Comparison of ENCODE assay signal across 30 mouse cellular contexts in genomic region chr12:34569052-34569451, GRCm38 (mm10).
DNase-seq lines count a peak whose midpoint lies in the region; ATAC-seq and TF ChIP-seq lines count a peak whose summit lies in the region.
"Had no signal": no experiment of that assay in that cellular context is flagged by ENCODE, and none has a peak within 500 bp of the region (broad histone marks: within the 10 kb centered on the region; RNA-seq: fewer than 3 reads in every experiment).

No protein-coding gene starts in this region.

- H3K4me3 ChIP-seq in forebrain, embryonic 13.5 days = no peak overlapping the region
- H3K4me3 ChIP-seq in forebrain, embryonic 11.5 days (ENCODE audit: low read depth, low read length) = no peak overlapping the region
- no peak overlapping the region for H3K4me3 ChIP-seq in hindbrain, embryonic 15.5 days
- no peak overlapping the region for H3K4me3 ChIP-seq in hindbrain, embryonic 10.5 days
- H3K4me3 ChIP-seq in midbrain, embryonic 15.5 days = no peak overlapping the region
- H3K4me3 ChIP-seq in embryonic facial prominence, embryonic 10.5 days = no peak overlapping the region
- H3K4me3 ChIP-seq: embryonic facial prominence, embryonic 13.5 days; heart, embryonic 10.5 days; heart, embryonic 15.5 days; neural tube, embryonic 12.5 days; stomach, embryonic 15.5 days had no signal

- no peaks in the 10 kb centered on the region for H3K9me3 ChIP-seq in forebrain, embryonic 13.5 days (replicated peaks)
- H3K9me3 ChIP-seq in forebrain, embryonic 11.5 days (ENCODE audit: control insufficient read depth, low read length) = no peaks in the 10 kb centered on the region
- no peaks in the 10 kb centered on the region for H3K9me3 ChIP-seq in hindbrain, embryonic 15.5 days
- H3K9me3 ChIP-seq in hindbrain, embryonic 10.5 days = no peaks in the 10 kb centered on the region
- no peaks in the 10 kb centered on the region for H3K9me3 ChIP-seq in midbrain, embryonic 15.5 days
- no peaks in the 10 kb centered on the region for H3K9me3 ChIP-seq in embryonic facial prominence, embryonic 10.5 days
- H3K9me3 ChIP-seq: embryonic facial prominence, embryonic 13.5 days; heart, embryonic 10.5 days; heart, embryonic 15.5 days; neural tube, embryonic 12.5 days; stomach, embryonic 15.5 days had no signal

- H3K36me3 ChIP-seq in forebrain, embryonic 13.5 days (ENCODE audit: poor library complexity, severe bottlenecking) = no peaks in the 10 kb centered on the region
- no peaks in the 10 kb centered on the region for H3K36me3 ChIP-seq in forebrain, embryonic 11.5 days (ENCODE audit: control insufficient read depth, insufficient read depth, low read length)
- H3K36me3 ChIP-seq in hindbrain, embryonic 15.5 days = no peaks in the 10 kb centered on the region
- H3K36me3 ChIP-seq in hindbrain, embryonic 10.5 days = no peaks in the 10 kb centered on the region
- no peaks in the 10 kb centered on the region for H3K36me3 ChIP-seq in midbrain, embryonic 15.5 days (replicated peaks)
- no peaks in the 10 kb centered on the region for H3K36me3 ChIP-seq in embryonic facial prominence, embryonic 10.5 days (replicated peaks)
- H3K36me3 ChIP-seq: embryonic facial prominence, embryonic 13.5 days; heart, embryonic 10.5 days; heart, embryonic 15.5 days; neural tube, embryonic 12.5 days; stomach, embryonic 15.5 days had no signal

- ATAC-seq in forebrain, embryonic 13.5 days = peak; percentile 88
- no peak for ATAC-seq in forebrain, embryonic 11.5 days (replicated peaks; ENCODE audit: low FRiP score)
- peak; percentile 71; the same call in 1 of the 2 replicates for ATAC-seq in hindbrain, embryonic 15.5 days (ENCODE audit: low FRiP score, low read depth)
- ATAC-seq in midbrain, embryonic 15.5 days (replicated peaks) = peak; percentile 82
- ATAC-seq: activated CD4-positive, CD25-positive, alpha-beta regulatory T cell, adult 4 months; intestine, postnatal 0 days had no signal

- WGBS in forebrain, embryonic 13.5 days = 59% methylated on average over 3 of the region's 3 CpGs
- 74% methylated on average over 3 of the region's 3 CpGs for WGBS in forebrain, embryonic 11.5 days
- WGBS in hindbrain, embryonic 15.5 days = 51% methylated on average over 3 of the region's 3 CpGs
- WGBS in hindbrain, embryonic 10.5 days = 80% methylated on average over 3 of the region's 3 CpGs
- WGBS in midbrain, embryonic 15.5 days = 45% methylated on average over 3 of the region's 3 CpGs
- 88% methylated on average over 3 of the region's 3 CpGs for WGBS in embryonic facial prominence, embryonic 10.5 days

- TF ChIP-seq CTCF in brain, embryonic 14.5 days (IDR thresholded peaks at IDR 0.05; ENCODE audit: borderline replicate concordance, extremely low read depth, insufficient read depth, insufficient read length) = no peak

- H3K4me2 ChIP-seq in forebrain, embryonic 13.5 days = no peak overlapping the region
- no peak overlapping the region for H3K4me2 ChIP-seq in forebrain, embryonic 11.5 days (ENCODE audit: low read depth, low read length, severe bottlenecking)
- H3K4me2 ChIP-seq in hindbrain, embryonic 15.5 days = no peak overlapping the region
- H3K4me2 ChIP-seq in midbrain, embryonic 15.5 days = no peak overlapping the region
- H3K4me2 ChIP-seq: embryonic facial prominence, embryonic 13.5 days; heart, embryonic 15.5 days; neural tube, embryonic 12.5 days; stomach, embryonic 15.5 days had no signal

- no peaks in the 10 kb centered on the region for H3K27me3 ChIP-seq in forebrain, embryonic 13.5 days
- no peaks in the 10 kb centered on the region for H3K27me3 ChIP-seq in forebrain, embryonic 11.5 days (ENCODE audit: control insufficient read depth, insufficient read depth, low read length)
- no peaks in the 10 kb centered on the region for H3K27me3 ChIP-seq in hindbrain, embryonic 15.5 days
- no peaks in the 10 kb centered on the region for H3K27me3 ChIP-seq in hindbrain, embryonic 10.5 days (ENCODE audit: insufficient read depth, poor library complexity, severe bottlenecking)
- no peaks in the 10 kb centered on the region for H3K27me3 ChIP-seq in midbrain, embryonic 15.5 days (replicated peaks)
- H3K27me3 ChIP-seq in embryonic facial prominence, embryonic 10.5 days (replicated peaks; ENCODE audit: low read depth, poor library complexity, severe bottlenecking) = no peaks in the 10 kb centered on the region
- H3K27me3 ChIP-seq: CH12.LX; embryonic facial prominence, embryonic 13.5 days; heart, embryonic 15.5 days; neural tube, embryonic 12.5 days; stomach, embryonic 15.5 days had no signal

- no peak overlapping the region for H3K27ac ChIP-seq in forebrain, embryonic 13.5 days
- H3K27ac ChIP-seq in forebrain, embryonic 11.5 days (ENCODE audit: low read depth, low read length) = no peak overlapping the region
- H3K27ac ChIP-seq in hindbrain, embryonic 15.5 days (replicated peaks) = no peak overlapping the region
- no peak overlapping the region for H3K27ac ChIP-seq in hindbrain, embryonic 10.5 days
- no peak overlapping the region for H3K27ac ChIP-seq in midbrain, embryonic 15.5 days
- no peak overlapping the region for H3K27ac ChIP-seq in embryonic facial prominence, embryonic 10.5 days (replicated peaks)
- H3K27ac ChIP-seq: embryonic facial prominence, embryonic 13.5 days; heart, embryonic 10.5 days; heart, embryonic 15.5 days; liver, embryonic 14.5 days; macrophage; neural tube, embryonic 12.5 days; stomach, embryonic 15.5 days had no signal

- no peak for DNase-seq in forebrain, embryonic 11.5 days (ENCODE audit: low spot score)
- DNase-seq in hindbrain, embryonic 10.5 days (ENCODE audit: low spot score) = no peak
- peak; percentile 72 for DNase-seq in brain, embryonic 14.5 days (ENCODE audit: low read depth)
- DNase-seq in cerebellum, adult 9-10 months = no peak
- no peak for DNase-seq in embryonic facial prominence, embryonic 10.5 days (ENCODE audit: low spot score)
- DNase-seq: adrenal gland, adult 2 months; adrenal gland, postnatal 36 days; cerebellum, adult 9-11 months; embryo, embryonic 11 days; gastrocnemius, postnatal 14 days; heart, adult 11 months; kidney, adult 9 months; kidney, postnatal 10 days; liver; lung, adult 2 months; lung, postnatal 10 days; right cerebral cortex, postnatal 25 days had no signal

- no peak overlapping the region for H3K9ac ChIP-seq in forebrain, embryonic 13.5 days
- no peak overlapping the region for H3K9ac ChIP-seq in forebrain, embryonic 11.5 days (ENCODE audit: low read length)
- no peak overlapping the region for H3K9ac ChIP-seq in hindbrain, embryonic 15.5 days
- no peak overlapping the region for H3K9ac ChIP-seq in midbrain, embryonic 15.5 days
- H3K9ac ChIP-seq: embryonic facial prominence, embryonic 13.5 days; heart, embryonic 15.5 days; liver, embryonic 14.5 days; neural tube, embryonic 12.5 days; stomach, embryonic 15.5 days had no signal

- no peak for TF ChIP-seq POLR2A in brain, embryonic 14.5 days (IDR thresholded peaks at IDR 0.05; ENCODE audit: borderline replicate concordance, extremely low read depth, insufficient read depth, insufficient read length, poor library complexity, severe bottlenecking)

- no peaks in the 10 kb centered on the region for H3K4me1 ChIP-seq in forebrain, embryonic 13.5 days
- H3K4me1 ChIP-seq in forebrain, embryonic 11.5 days (replicated peaks; ENCODE audit: control insufficient read depth, insufficient read depth, low read length) = no peaks in the 10 kb centered on the region
- H3K4me1 ChIP-seq in hindbrain, embryonic 15.5 days (replicated peaks) = no peaks in the 10 kb centered on the region
- H3K4me1 ChIP-seq in hindbrain, embryonic 10.5 days (replicated peaks) = no peaks in the 10 kb centered on the region
- 0 out of 2 replicates have a peak, but pooled peaks cover 3% of the 10 kb centered on the region for H3K4me1 ChIP-seq in midbrain, embryonic 15.5 days
- H3K4me1 ChIP-seq in embryonic facial prominence, embryonic 10.5 days = no peaks in the 10 kb centered on the region
- H3K4me1 ChIP-seq: embryonic facial prominence, embryonic 13.5 days; heart, embryonic 10.5 days; heart, embryonic 15.5 days; neural tube, embryonic 12.5 days; stomach, embryonic 15.5 days had no signal
